In genomic region chr11:59335150-59335549, GRCm38 (mm10) we compare ENCODE assay signal across 11 mouse cellular contexts. TPM values are rescaled to one million over a fixed set of nuclear protein-coding genes. Genes with fewer than 3 reads are reported as not detected.
"Had no signal": no experiment of that assay in that cellular context is flagged by ENCODE, and none has a peak within 500 bp of the region (broad histone marks: within the 10 kb centered on the region; RNA-seq: fewer than 3 reads in every experiment).

No protein-coding gene starts in this region.

- DNase-seq: kidney, postnatal 10 days; lung, embryonic 14.5 days; lung, postnatal 14 days; retina, postnatal 1 day; right cerebral cortex, postnatal 4 days; thymus, postnatal 4 days had no signal

RNA-seq across cellular contexts. Expression of gene Wnt9a, which starts 28.4 kb away (rescaled TPM):
- total RNA-seq: megakaryocyte-erythroid progenitor cell, adult 5-6 weeks had no signal

RNA-seq across cellular contexts. Expression of gene Prss38, which starts 40.3 kb away (rescaled TPM):
- total RNA-seq: layer of hippocampus, adult 8-10 months; left cerebral cortex, adult 18-20 months; left cerebral cortex, postnatal 14 days; megakaryocyte-erythroid progenitor cell, adult 5-6 weeks had no signal

RNA-seq across cellular contexts. Expression of gene Wnt3a, which starts 44.6 kb away (rescaled TPM):
- total RNA-seq: layer of hippocampus, postnatal 14 days; left cerebral cortex, postnatal 14 days; megakaryocyte-erythroid progenitor cell, adult 5-6 weeks had no signal
